Mouse (Mus musculus): Measurements from ENCODE around the gene Myo1b. TPM values are rescaled to one million over a fixed set of nuclear protein-coding genes. Genes with fewer than 3 reads are reported as not detected.

The Myo1b gene
- 0.46 TPM for polyA plus RNA-seq (2017; shearing (Covaris generic))

GRCm38 (mm10) chr1:51915576-51916156, at the start of gene Myo1b:
Gene Myo1b (minus strand): TSS chr1:51916071.

Other genes starting within 250 kb of the Myo1b start
- gene Stat4, start 71.1 kb upstream of the Myo1b start, polyA plus RNA-seq (2017; shearing (Covaris generic)): 462 TPM
- 258 TPM for gene Stat1, start 203.4 kb upstream of the Myo1b start, polyA plus RNA-seq (2017; shearing (Covaris generic))